In genomic region chr1:36550075-36550863, GRCm38 (mm10) we compare ENCODE assay signal across 20 mouse cellular contexts. TPM values are rescaled to one million over a fixed set of nuclear protein-coding genes. Genes with fewer than 3 reads are reported as not detected.
DNase-seq lines count a peak whose midpoint lies in the region; ATAC-seq and TF ChIP-seq lines count a peak whose summit lies in the region.
"Had no signal": no experiment of that assay in that cellular context is flagged by ENCODE, and none has a peak within 500 bp of the region (broad histone marks: within the 10 kb centered on the region; RNA-seq: fewer than 3 reads in every experiment).

No protein-coding gene starts in this region.

- H3K4me2 ChIP-seq in kidney, embryonic 16.5 days (replicated peaks; ENCODE audit: low read depth, low read length): no peak overlapping the region
- H3K4me2 ChIP-seq: midbrain, embryonic 11.5 days; neural tube, embryonic 15.5 days had no signal

- 0 out of 2 replicates have a peak overlapping the region, but pooled peaks have one; percentile 18 for H3K9ac ChIP-seq in kidney, embryonic 16.5 days (replicated peaks; ENCODE audit: low read length)
- H3K9ac ChIP-seq: neural tube, embryonic 15.5 days had no signal

- H3K4me1 ChIP-seq in kidney, embryonic 16.5 days (ENCODE audit: insufficient read depth, low read length): peaks cover 62% of the 10 kb centered on the region
- H3K4me1 ChIP-seq in cerebellum, adult 2 months (ENCODE audit: control insufficient read depth, insufficient read depth, low read length): peaks cover 53% of the 10 kb centered on the region
- peaks cover 73% of the 10 kb centered on the region for H3K4me1 ChIP-seq in embryonic facial prominence, embryonic 10.5 days

- no peak overlapping the region for H3K4me3 ChIP-seq in kidney, embryonic 16.5 days (ENCODE audit: low read length)
- H3K4me3 ChIP-seq in cerebellum, adult 2 months (replicated peaks; ENCODE audit: insufficient read depth, low read depth, low read length): no peak overlapping the region
- H3K4me3 ChIP-seq in embryonic facial prominence, embryonic 10.5 days: peak overlapping the region; percentile 0; the same call in 1 of the 2 replicates
- H3K4me3 ChIP-seq: neural tube, embryonic 15.5 days had no signal

- no peak for ATAC-seq in cerebellum, adult (ENCODE audit: insufficient number of reproducible peaks, low FRiP score, low TSS enrichment)
- no peak for ATAC-seq in kidney, embryonic 16.5 days (ENCODE audit: low FRiP score, low TSS enrichment)
- ATAC-seq: forebrain, embryonic 14.5 days; inflammation-experienced regulatory T-cells, adult 6 months had no signal

- no peaks in the 10 kb centered on the region for H3K9me3 ChIP-seq in kidney, embryonic 16.5 days (ENCODE audit: low read length)
- no peaks in the 10 kb centered on the region for H3K9me3 ChIP-seq in embryonic facial prominence, embryonic 10.5 days
- H3K9me3 ChIP-seq: neural tube, embryonic 15.5 days had no signal

- peak; percentile 60 for DNase-seq in cerebellum, adult 11 months
- DNase-seq in kidney, postnatal 36 days: no peak
- DNase-seq in cerebellum, adult 2 months: peak; percentile 71 to 76
- DNase-seq in embryonic facial prominence, embryonic 10.5 days (ENCODE audit: low spot score): no peak
- no peak for DNase-seq in layer of hippocampus, postnatal 25 days (ENCODE audit: extremely low spot score in 1 of 2, low spot score in 1 of 2)
- DNase-seq in left cerebral cortex, adult 9 months (ENCODE audit: low spot score in 2 of 2): no peak
- DNase-seq: thymus, adult 18-20 months had no signal

- no peaks in the 10 kb centered on the region for H3K27me3 ChIP-seq in kidney, embryonic 16.5 days (ENCODE audit: insufficient read depth, low read length)
- H3K27me3 ChIP-seq in cerebellum, adult 2 months (ENCODE audit: control insufficient read depth, insufficient read depth, low read length): no peaks in the 10 kb centered on the region
- no peaks in the 10 kb centered on the region for H3K27me3 ChIP-seq in embryonic facial prominence, embryonic 10.5 days (replicated peaks; ENCODE audit: low read depth, poor library complexity, severe bottlenecking)
- H3K27me3 ChIP-seq: neural tube, embryonic 15.5 days had no signal

- peak; percentile 77 for TF ChIP-seq CTCF in cerebellum, adult 2 months (IDR thresholded peaks at IDR 0.05; ENCODE audit: borderline replicate concordance, insufficient read depth, low read depth, low read length)

- H3K36me3 ChIP-seq in kidney, embryonic 16.5 days (ENCODE audit: insufficient read depth, low read length): peaks cover 60% of the 10 kb centered on the region
- peaks cover 74% of the 10 kb centered on the region for H3K36me3 ChIP-seq in embryonic facial prominence, embryonic 10.5 days (replicated peaks)

- no peak for TF ChIP-seq POLR2A in cerebellum, adult 2 months (IDR thresholded peaks at IDR 0.05; ENCODE audit: borderline replicate concordance, insufficient read depth, low read length)

- 68% methylated on average over 20 of the region's 20 CpGs for whole genome bisulfite sequencing in kidney, embryonic 16.5 days
- 34% methylated on average over 20 of the region's 20 CpGs for WGBS in cerebellum, adult 2 months
- WGBS in embryonic facial prominence, embryonic 10.5 days: 79% methylated on average over 20 of the region's 20 CpGs

- H3K27ac ChIP-seq in kidney, embryonic 16.5 days (ENCODE audit: low read length): no peak overlapping the region
- H3K27ac ChIP-seq in cerebellum, adult 2 months (ENCODE audit: insufficient read depth, low read length): no peak overlapping the region
- H3K27ac ChIP-seq in embryonic facial prominence, embryonic 10.5 days (replicated peaks): no peak overlapping the region
- H3K27ac ChIP-seq: macrophage had no signal

RNA-seq across cellular contexts. Expression of gene Ankrd39, which starts 3.0 kb away (rescaled TPM):
- 29.2 and 30.0 TPM in 2 replicates for polyA plus RNA-seq in kidney, embryonic 16.5 days (2015; fragmentation: Nextera tagmentation; extraction: Ambion mirVana)
- polyA plus RNA-seq in cerebellum, adult 2 months (2012; rRNA removed): 30.8 and 37.5 TPM in 2 replicates
- 18.9 and 20.3 TPM in 2 replicates for polyA plus RNA-seq in embryonic facial prominence, embryonic 10.5 days (2016; fragmentation: Nextera tagmentation; extraction: Ambion mirVana)
- 10 to 100 TPM; 10.8 to 13.3 TPM for total RNA-seq in layer of hippocampus, postnatal 25 days (2021)

RNA-seq across cellular contexts. Expression of gene Sema4c, which starts 7.9 kb away (rescaled TPM):
- polyA plus RNA-seq in kidney, embryonic 16.5 days (2015; fragmentation: Nextera tagmentation; extraction: Ambion mirVana): 21.4 and 21.9 TPM in 2 replicates
- 23.8 and 28.5 TPM in 2 replicates for polyA plus RNA-seq in cerebellum, adult 2 months (2012; rRNA removed)
- 24.9 and 25.9 TPM in 2 replicates for polyA plus RNA-seq in embryonic facial prominence, embryonic 10.5 days (2016; fragmentation: Nextera tagmentation; extraction: Ambion mirVana)
- total RNA-seq in layer of hippocampus, postnatal 25 days (2021): 10 to 100 TPM; 12.7 to 14.0 TPM

RNA-seq across cellular contexts. Expression of gene Gm42417, which starts 11.0 kb away (rescaled TPM):
- 0.30 and 1.5 TPM in 2 replicates for polyA plus RNA-seq in kidney, embryonic 16.5 days (2015; fragmentation: Nextera tagmentation; extraction: Ambion mirVana)
- 0.05 and 0.40 TPM in 2 replicates for polyA plus RNA-seq in cerebellum, adult 2 months (2012; rRNA removed)
- 0.54 TPM in 1 of 2 replicates, not detected in the other for polyA plus RNA-seq in embryonic facial prominence, embryonic 10.5 days (2016; fragmentation: Nextera tagmentation; extraction: Ambion mirVana)
- total RNA-seq in layer of hippocampus, postnatal 25 days (2021): under 1 TPM in 1 of 2 experiments, not detected in 1; 0.47 TPM
- total RNA-seq: adrenal gland, adult 18-20 months; left cerebral cortex, adult 8-10 months; MEL had no signal
- polyA plus RNA-seq: forebrain, embryonic 14.5 days; heart, embryonic 16.5 days; hindbrain, embryonic 11.5 days; liver, embryonic 16.5 days; midbrain, embryonic 11.5 days had no signal

RNA-seq across cellular contexts. Expression of gene Ankrd23, which starts 13.6 kb away (rescaled TPM):
- polyA plus RNA-seq in kidney, embryonic 16.5 days (2015; fragmentation: Nextera tagmentation; extraction: Ambion mirVana): 15.2 and 21.7 TPM in 2 replicates
- 14.4 and 15.2 TPM in 2 replicates for polyA plus RNA-seq in cerebellum, adult 2 months (2012; rRNA removed)
- 15.5 and 16.6 TPM in 2 replicates for polyA plus RNA-seq in embryonic facial prominence, embryonic 10.5 days (2016; fragmentation: Nextera tagmentation; extraction: Ambion mirVana)
- 1 to 10 TPM; 5.4 to 7.7 TPM for total RNA-seq in layer of hippocampus, postnatal 25 days (2021)

RNA-seq across cellular contexts. Expression of gene Cnnm3, which starts 38.6 kb away (rescaled TPM):
- polyA plus RNA-seq in kidney, embryonic 16.5 days (2015; fragmentation: Nextera tagmentation; extraction: Ambion mirVana): 3.5 and 3.7 TPM in 2 replicates
- 46.2 and 48.7 TPM in 2 replicates for polyA plus RNA-seq in cerebellum, adult 2 months (2012; rRNA removed)
- polyA plus RNA-seq in embryonic facial prominence, embryonic 10.5 days (2016; fragmentation: Nextera tagmentation; extraction: Ambion mirVana): 3.5 and 3.6 TPM in 2 replicates
- 10 to 100 TPM; 33.2 to 37.5 TPM for total RNA-seq in layer of hippocampus, postnatal 25 days (2021)

Comparison
In these comparisons a context has a peak if more than half of its experiments do, and no peak if none do; other contexts are left out.
1. DNase-seq: peak in cerebellum, adult 11 months (single experiment) and cerebellum, adult 2 months (2 of 2); none in kidney, postnatal 36 days (0 of 2), embryonic facial prominence, embryonic 10.5 days (single experiment), layer of hippocampus, postnatal 25 days (0 of 2) and left cerebral cortex, adult 9 months (0 of 2).